Mouse (Mus musculus) heart, adult 11 months (tissue): ENCODE measurements around the gene Cers4.

ENCODE experiments used
- DNase-seq: peaks from one replicate; pipeline ENCODE4 v3.0.0; 2022

The Cers4 gene

DNA sequence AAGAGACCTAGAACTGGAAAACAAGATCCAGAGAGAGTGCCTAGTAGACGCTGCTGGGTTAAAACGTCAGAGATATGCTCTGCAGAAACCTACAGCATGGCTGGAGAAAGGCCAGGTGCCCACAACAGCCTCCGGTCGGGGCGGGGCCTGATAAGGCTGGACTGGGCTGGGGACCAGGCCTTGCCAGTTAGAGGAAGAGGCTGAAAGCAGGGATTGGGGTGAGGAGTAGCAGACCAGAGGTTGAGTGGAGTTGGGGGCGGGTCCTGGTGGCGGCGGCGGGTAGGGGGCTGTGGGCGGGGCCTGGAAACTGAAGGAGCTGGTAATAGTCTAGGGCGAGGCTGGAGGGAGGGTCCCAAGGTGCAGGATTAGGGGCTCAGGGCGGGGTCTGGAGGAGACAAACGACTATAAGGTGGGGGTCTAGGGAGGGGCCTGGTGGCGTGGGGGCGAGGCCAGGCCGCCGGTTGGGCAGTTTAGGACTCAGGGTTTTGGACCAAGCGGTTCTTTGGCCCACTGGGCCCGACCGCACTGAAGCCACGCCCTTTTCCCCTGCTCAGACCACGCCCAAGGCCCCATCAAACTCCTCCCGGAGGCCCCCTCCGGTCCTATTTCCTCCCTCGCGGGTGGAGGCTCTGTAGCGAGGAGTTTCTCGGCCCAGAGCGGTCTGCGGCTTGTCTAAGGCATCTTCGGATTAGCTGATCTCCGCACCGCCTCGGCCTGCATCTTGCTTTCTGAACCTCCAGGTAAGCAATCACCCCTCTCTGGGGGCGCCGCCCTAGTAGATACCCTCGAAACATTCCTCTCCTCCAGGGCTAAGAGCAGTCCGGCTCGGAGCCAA is at the start of gene Cers4:
Gene Cers4 (plus strand): TSS at position 176 of the 835 bp plus-strand sequence.
- peak; percentile 99 for DNase-seq

DNA sequence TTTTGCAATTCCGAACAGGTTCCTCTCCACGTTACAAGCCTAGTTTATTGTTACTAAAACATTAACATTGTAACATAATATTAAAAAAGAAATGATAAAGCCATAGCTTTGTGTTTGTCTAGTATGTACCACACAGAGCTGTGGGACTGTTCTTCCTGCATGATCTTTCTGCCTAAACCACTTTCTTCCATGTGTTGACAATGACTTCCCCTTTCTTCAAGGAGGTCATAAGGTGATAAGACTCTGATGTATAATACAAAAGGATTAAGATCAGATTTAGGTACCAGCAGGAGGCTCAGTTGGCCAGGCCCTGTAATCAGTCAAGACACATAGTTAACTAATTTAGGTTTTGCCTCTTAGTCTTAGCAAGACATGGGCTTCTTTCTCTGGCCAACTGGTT is 34.7 kb upstream of the Cers4 start:
- no peak for DNase-seq

DNA sequence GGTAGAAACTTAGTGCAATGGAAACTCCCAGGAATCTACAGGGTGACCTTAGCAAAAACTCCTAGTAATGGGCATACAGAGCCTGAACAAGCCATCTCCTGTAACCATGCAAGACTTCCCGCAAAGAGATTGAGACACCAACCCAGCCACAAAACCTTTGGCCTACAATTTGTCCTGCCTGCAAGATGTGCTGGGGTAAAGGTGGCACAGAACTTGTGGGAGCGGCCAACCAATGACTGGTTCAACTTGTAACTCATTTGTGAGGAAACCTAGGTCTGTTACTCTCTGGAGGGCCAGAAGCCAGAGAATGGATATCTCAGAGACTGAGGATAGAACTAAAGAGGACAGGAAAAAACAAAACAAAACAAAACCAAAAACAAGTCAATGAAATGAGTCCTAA is 29.8 kb upstream of the Cers4 start:
- no peak for DNase-seq

DNA sequence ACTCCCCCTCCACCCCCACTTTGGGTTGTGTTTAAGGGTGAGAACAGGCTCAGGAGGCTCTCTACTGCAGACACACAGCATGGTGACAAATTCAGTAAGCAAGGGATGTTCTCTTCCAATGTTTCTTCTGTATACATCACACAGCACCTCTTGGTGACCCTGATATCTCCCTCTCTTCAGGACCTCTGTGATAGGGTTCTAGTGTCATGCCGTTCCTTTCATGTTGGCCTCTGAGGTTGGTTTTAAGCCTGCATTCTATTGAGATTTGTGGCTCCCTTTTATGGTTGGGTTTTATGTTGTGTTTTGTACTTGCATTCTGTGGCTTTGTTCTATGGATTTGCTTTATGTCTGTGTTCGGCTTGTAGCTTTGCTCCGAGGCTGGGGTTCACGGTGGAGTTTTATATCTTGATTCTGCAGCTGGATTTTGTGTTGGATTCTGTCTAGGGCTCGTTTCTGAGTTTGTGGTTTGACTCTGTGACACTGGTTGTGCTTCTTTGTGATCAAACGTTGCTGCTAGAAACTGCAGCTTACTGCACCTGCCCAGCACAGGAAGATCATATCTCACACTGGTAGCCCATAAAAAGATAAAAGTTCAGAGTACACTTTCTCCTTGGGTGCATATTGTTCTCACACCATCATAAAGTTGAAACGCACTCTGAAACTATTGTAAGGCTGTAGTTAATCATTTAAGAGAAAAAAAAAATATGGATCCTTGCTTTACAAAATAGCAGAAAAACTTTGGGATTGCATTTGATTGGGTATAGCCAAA is 18.2 kb upstream of the Cers4 start:
- no peak for DNase-seq

DNA sequence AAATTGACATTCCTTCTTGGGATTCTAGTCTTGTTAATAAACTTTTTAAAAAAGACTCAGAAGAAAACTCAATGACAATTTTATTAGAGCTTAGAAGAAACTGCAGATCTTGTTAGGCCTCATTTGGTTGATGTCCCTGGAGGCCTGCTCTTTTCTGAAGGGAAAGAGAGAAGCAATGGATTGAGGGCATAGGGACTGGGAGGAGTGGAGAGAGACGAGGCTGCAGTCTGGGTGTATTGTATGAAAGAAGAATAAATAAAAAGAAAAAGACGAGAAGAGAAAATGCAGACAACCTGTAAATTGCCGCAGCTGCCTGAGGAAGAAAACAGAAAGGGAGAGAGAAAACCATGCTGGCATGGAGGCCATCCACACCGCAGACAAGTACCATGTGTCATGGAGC is 11.7 kb upstream of the Cers4 start:
- DNase-seq: peak; percentile 57

DNA sequence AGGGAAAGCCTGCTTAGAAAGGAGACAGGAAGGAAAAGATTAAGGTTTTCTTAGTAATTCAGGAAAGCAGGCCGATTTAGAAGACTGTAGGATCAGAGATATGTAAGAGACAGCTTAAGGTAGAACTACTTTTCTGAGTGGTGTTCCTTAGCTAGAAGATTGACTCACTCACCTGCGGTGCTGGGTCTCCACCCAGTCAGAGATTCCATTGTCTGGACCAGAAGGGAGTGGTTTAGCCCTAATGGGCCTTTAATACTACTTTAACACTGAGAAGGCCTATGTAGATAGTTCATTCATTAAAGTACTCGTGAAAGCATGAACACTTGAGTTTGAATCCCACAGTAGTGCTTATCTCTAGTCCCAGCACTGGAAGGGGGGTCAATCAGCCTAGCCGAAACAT is 11.2 kb upstream of the Cers4 start:
- DNase-seq: peak; percentile 30

DNA sequence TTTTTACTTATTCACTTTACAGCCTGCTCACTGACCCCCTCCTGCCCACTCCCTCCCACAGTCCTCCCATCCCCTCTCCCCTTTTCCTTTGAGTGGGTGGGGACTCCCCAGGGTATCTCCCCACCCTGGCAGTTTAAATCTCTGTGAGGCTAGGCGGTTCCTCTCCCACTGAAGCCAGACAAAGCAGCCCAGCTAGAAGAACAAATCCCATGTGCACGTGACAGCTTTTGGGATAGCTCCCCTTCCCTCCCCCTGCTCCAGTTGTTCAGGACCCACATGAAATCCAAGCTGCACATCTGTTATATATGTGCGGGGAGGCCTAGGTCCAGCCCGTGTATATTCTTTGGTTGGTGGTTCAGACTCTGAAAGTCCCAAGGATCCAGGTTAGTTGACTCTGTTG is 10.3 kb upstream of the Cers4 start:
- DNase-seq: peak; percentile 51

DNA sequence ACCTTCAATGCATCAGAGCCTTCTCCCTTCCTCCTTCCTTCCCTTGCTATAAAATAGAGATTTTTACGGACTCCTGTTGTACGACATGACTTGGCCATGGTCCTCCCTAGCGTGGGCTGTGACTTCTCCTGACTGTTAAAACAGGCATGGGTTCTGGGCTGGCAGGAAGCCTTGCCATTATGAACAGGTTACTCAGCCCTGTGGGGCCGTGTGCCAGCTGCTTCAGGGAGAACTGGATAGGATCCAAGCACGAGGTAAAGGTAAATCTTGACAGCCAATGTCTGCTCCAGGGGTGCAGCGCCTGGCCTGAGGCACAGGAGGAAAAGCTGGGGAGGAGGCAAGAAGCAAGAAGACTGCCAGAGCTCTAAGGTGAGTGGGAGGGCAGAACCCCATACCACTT is 9.5 kb upstream of the Cers4 start:
- peak; percentile 59 for DNase-seq

DNA sequence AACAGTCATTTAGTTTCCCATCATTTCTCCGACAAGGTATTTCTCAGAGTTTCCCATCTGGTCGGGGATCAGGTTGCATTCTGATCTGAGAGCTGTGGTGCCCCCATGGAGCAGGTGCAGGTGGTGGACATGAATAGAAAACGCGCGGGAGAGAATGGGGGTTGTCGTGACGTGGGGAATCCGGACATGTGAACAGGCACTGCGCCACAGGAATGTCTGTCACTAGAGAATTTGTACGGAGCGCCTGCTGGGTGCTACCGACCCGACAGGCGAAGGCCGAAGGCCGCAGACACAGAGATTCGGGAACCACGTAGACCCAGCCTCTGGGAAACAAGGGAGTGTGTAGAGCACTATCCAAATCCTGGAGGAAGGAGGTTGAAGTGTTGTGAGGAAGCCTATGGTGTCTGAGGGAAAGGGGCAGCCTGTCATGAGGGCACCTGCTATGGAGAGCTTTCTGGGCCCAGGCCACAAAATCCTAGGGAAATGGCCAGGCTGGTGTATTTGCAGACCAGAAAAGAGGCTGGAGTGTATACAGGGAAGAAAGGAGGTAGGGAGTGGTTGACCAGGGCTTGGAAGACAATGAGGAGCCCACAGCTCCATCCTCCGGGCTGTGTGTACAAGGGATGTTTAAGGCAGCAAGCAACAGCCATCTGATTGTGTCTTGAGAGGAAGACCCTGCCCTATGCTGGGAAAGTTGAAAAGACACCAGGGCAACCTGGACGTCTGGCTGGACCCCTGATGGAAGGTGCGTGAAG is 1.0 kb downstream of the Cers4 start:
- peak; percentile 98 for DNase-seq

DNA sequence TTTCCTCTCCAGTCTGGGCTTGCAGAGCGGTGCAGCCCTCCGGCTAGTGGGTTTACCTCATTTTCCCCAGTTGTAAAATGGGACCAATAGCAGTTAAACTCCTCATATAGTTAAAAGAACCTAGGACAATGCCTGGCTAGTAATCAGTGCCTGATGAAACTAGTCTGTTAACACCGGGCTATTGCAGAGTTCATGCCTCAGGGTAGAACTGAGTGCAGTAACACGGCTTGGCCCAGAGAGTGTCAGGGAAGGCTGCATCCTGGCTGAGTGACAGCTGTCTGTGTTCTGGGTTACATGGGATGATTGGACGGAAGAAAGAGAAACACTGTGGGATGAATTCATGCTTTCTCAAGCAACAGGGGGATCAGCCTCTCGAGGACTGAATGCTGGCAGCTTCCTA is 3.1 kb downstream of the Cers4 start:
- DNase-seq: no peak

DNA sequence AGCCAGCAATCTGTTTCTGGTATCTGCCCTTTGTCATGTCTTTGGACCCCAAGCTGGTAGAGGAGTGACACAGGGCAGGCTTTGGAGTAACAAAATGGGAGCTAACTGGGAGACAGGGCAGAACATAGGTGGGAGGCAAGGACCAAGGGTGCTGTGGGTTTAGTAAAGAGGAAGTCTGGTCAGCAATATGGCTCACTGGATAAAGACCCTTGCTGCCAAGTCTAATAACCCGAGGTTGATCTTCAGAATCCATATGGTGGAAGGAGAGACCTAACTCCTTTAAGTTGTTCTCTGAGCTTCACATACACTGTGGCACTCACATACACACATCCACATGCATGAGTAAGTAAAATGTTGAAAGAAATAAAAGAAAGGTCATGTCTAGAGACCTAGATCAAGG is 4.8 kb downstream of the Cers4 start:
- DNase-seq: no peak

DNA sequence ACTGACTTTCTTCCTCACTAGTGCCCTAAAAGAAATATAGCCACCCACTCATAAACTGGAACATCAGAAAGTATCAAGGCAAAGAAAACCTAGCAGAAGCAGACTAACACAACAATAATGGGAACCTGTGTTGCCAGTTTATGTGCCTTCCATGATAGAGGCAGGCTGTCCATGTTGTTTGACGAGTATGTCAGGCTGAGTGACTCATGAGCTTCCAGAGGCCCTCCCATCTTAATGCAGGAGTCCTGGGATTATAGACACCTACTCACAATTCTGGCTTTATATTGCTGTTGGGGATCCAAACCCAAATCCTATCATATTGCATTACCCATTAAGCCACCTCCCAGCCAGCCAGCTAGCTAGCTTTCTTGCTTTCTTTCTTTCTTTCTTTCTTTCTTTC is 12.5 kb downstream of the Cers4 start:
- no peak for DNase-seq

DNA sequence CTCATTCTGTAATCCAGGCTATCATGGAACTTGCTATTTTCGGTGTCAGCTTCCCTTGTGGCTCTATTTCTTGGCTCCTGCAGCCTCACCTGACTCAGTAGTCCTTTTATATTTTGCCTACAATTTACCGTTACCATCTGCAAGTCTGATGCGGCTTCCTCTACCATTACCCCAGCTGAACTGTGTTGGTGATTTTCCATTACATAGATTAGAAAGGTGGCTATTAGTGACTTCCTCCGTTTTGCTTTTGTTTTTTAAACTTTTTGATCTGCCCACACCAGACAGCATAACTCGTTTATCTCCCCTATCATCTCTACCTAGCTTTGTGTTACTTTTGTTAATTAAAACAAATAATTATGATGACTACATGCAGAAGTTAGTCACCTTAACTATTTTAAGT is 14.7 kb downstream of the Cers4 start:
- DNase-seq: no peak

DNA sequence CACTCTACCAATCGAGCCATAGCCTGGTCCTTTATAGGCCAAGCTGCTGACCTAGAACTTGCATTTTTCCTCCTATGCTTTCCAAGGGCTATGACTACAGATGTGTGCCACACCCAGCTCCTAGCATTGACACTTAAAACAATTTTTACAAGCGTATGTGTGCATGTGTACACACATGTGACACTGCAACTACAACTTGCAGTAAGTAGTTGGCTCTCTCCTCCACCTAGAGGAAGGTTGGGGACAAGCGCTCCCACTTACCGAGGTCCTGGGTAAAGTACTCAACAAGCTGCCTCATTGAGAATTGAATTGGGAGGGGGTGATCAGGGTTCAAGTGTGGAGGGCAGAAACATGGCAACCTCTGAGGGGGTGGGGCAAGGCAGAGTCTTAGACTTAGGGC is 18.0 kb downstream of the Cers4 start:
- no peak for DNase-seq

DNA sequence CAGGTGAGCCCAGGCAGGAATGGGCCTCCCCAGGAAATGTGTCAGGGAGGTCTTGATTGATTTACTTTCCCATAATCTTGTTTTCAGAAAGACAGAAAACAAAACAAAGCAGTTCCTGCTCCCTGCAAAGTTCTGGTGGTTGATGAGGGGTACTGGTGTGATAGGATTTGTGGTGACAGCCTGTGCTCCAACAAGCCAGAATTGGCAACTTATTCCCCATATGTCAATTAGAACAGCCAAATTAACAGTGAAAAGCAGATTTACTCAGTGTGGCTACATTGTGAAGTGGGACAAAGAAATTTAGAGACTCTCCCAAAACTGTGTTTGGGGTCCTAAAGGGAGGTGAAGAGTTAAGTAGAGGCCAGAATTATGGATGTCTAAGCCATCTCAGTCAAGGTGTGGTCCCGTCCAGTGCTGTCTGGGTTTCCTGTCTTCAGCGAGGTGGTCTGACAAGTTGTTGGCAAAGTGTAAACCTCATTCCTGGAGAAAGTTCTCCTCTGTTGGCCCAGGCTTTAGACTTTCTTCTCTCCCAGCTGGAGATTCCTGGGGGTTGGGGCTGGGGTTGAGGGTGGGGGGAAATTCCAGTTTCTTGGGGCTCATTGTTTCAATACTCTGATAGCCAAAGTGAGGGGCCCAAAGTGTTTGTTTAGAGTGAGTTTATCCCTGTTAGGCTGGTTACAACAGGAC is 18.7 kb downstream of the Cers4 start:
- no peak for DNase-seq

DNA sequence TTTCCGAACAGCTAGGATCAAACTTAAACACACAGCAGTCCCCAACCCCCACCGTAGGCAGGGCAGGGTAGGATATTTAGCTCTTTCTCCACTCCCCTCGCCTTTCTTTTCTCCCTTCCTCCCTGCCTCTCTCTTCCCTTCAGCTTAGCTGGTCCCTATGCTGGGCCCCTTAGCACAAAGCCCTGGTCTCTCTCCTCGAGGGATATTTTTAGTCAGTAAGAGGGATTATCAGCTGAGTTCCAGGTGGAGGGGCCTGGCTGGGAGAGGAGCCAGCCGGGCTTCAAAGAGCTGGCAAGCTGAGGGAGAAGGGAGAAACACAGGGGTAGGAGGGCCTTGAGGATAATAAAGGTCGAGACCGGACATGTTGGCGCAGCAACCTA is 19.3 kb downstream of the Cers4 start:
- DNase-seq: peak; percentile 98

DNA sequence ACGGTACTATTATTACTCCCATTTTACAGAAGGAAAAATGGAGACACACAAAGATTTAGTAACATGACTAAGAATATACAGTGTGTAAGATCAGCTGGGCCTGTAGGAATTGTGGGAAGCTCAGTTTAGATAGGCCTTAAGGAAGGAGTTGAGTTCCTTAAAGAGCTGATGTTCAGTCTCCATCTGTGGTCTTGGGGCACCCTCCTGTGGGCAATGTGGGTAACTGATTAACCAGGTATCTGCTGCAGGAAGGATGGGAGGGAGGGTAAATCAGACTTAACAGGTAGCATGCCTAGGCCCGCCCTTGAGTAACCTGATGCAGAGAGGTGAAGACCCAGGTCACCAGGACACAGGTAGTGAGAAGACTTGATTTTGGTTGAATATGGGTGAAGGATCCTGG is 23.3 kb downstream of the Cers4 start:
- DNase-seq: peak; percentile 86

DNA sequence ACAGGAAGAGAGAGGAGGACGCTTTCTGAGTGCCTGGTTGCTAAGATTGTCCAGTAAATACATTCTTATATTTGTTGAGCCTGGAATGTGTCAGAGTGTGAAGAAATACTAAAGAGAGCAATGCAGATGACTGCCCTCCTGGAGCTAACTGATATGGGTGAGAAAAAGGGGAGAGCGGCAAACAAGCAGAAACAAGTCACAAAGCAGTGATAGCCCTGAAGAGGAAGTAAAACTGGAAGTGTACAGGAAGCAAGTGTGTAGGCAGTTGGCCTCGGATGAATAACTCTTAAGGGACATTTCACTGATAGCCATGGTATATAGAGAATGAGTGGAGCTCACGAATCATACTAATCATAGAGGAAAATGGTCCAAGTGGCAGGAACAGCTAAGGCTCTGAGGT is 28.6 kb downstream of the Cers4 start:
- DNase-seq: peak; percentile 24

DNA sequence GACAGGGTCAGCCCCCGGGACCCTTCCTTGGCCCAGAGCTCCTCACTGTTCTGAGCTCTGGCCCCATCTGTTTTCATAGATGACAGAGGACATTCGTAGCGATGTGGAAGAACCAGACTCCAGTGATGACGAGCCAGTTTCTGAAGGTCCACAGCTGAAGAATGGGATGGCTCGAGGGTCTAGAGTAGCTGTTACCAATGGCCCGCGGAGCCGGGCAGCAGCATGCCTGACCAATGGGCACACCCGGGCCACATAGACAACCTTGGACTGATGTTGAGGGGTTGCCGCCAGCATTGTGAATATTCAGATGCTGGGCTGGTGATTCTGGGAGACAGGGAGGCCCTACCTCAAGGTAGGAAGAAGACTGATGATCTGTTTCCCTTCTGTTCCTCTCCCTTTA is 30.7 kb downstream of the Cers4 start:
- peak; percentile 78 for DNase-seq
